Mouse (Mus musculus) left cerebral cortex, postnatal 36 days (tissue): ENCODE measurements at regions not wholly inside any gene's neighbourhood (a gene's known extent, or its start where the extent isn't known, plus 50 kb on each side); places are given as distances from the start of the nearest gene placed in this dataset.

Experiments
- DNase-seq, 2 experiments: peaks; one replicate each; pipeline ENCODE4 v3.0.0; 2021 to 2022; ENCODE audit warnings: low spot score in 2 of 2, mixed read lengths in 1 of 2
- intact Hi-C: fragments of 180-260 bp; cut with DNase I; formaldehyde crosslinking; loops from one replicate; pipeline ENCODE4 v1.15.1; 2025

- DNase-seq: peak; percentile 47 to 51
- intact Hi-C loops: no loop called here
Observed at GRCm38 (mm10) chr2:48186609-48187008, 627.3 kb upstream of the Acvr2a start.

GRCm38 (mm10) chr2:48211804-48212203, 602.1 kb upstream of the Acvr2a start:
- intact Hi-C loops: no loop called here
- DNase-seq: no peak

- DNase-seq: no peak
- intact Hi-C loops: no loop called here
Observed at GRCm38 (mm10) chr2:48220771-48221170, 593.1 kb upstream of the Acvr2a start.

GRCm38 (mm10) chr2:48223084-48223799, 590.7 kb upstream of the Acvr2a start:
- no peak for DNase-seq
- intact Hi-C loops: no loop called here

- intact Hi-C loops: no loop called here
- no peak for DNase-seq
Observed at GRCm38 (mm10) chr2:48250174-48250573, 563.7 kb upstream of the Acvr2a start.

- DNase-seq: no peak
- intact Hi-C loops: no loop called here
Observed at GRCm38 (mm10) chr2:48260299-48260698, 553.6 kb upstream of the Acvr2a start.
